Mouse (Mus musculus) heart, postnatal 0 days (tissue): ENCODE results near the gene Wdr5b.

Source experiments
- CTCF ChIP-seq: IDR thresholded peaks from 2 replicates; pipeline ENCODE4 v1.5.1; 2016; ENCODE audit warnings: antibody characterized with exemption, control low read depth, low read depth
- EP300 ChIP-seq: IDR thresholded peaks from 2 replicates; pipeline ENCODE4 v1.6.1; 2016; ENCODE audit warnings: antibody characterized with exemption, low read depth

- TF ChIP-seq CTCF (peak; percentile 4; the same call in 1 of the 2 replicates), EP300 (peak; percentile 73; the same call in 1 of the 2 replicates)
These were observed 30.7 kb downstream of the Wdr5b start, which contains the start of the genes Fam162a and Ccdc58 for GRCm38 (mm10) chr16:36071450-36072379.
